Mouse (Mus musculus) gastrocnemius, postnatal 10 days (tissue): ENCODE results near the gene Hdac11. TPM values are rescaled to one million over a fixed set of nuclear protein-coding genes. Genes with fewer than 3 reads are reported as not detected.

ENCODE experiments used
- DNase-seq: peaks from one replicate; pipeline ENCODE4 v3.0.0; 2021; ENCODE audit warnings: mixed read lengths
- total RNA-seq, 2 experiments: library from RNA; stranded (reverse); gene quantifications; 2 replicates each; pipeline ENCODE4 v1.2.3; 2021

The Hdac11 gene
- total RNA-seq, 2 experiments from 2014 or later: 14.1 to 17.2 TPM

- no peak for DNase-seq
Observed at GRCm38 (mm10) chr6:91169129-91169528, 12.7 kb downstream of the Hdac11 start.

GRCm38 (mm10) chr6:91171396-91171895, 15.0 kb downstream of the Hdac11 start:
- no peak for DNase-seq

GRCm38 (mm10) chr6:91172381-91172780, 15.9 kb downstream of the Hdac11 start:
- no peak for DNase-seq

- peak; percentile 74 for DNase-seq
Observed at GRCm38 (mm10) chr6:91173221-91173880, 16.9 kb downstream of the Hdac11 start.

GRCm38 (mm10) chr6:91174211-91174610, 17.7 kb downstream of the Hdac11 start:
- no peak for DNase-seq

GRCm38 (mm10) chr6:91180767-91181171, 24.3 kb downstream of the Hdac11 start:
- no peak for DNase-seq

- DNase-seq: peak; percentile 82
Observed at GRCm38 (mm10) chr6:91181320-91181719, 24.9 kb downstream of the Hdac11 start.

GRCm38 (mm10) chr6:91182075-91182490, 25.6 kb downstream of the Hdac11 start:
- no peak for DNase-seq

- no peak for DNase-seq
Observed at GRCm38 (mm10) chr6:91183041-91183440, 26.6 kb downstream of the Hdac11 start.

- DNase-seq: no peak
Observed at GRCm38 (mm10) chr6:91183980-91184379, 27.5 kb downstream of the Hdac11 start.

- no peak for DNase-seq
Observed at GRCm38 (mm10) chr6:91184776-91185175, 28.3 kb downstream of the Hdac11 start.

- DNase-seq: no peak
Observed at GRCm38 (mm10) chr6:91185502-91185901, 29.0 kb downstream of the Hdac11 start.

GRCm38 (mm10) chr6:91186161-91186931, 29.9 kb downstream of the Hdac11 start:
- DNase-seq: no peak

- DNase-seq: no peak
Observed at GRCm38 (mm10) chr6:91186934-91187333, 30.5 kb downstream of the Hdac11 start.

- DNase-seq: no peak
Observed at GRCm38 (mm10) chr6:91187871-91188270, 31.4 kb downstream of the Hdac11 start.

GRCm38 (mm10) chr6:91189971-91190370, 33.5 kb downstream of the Hdac11 start:
- no peak for DNase-seq

GRCm38 (mm10) chr6:91191465-91191864, 35.0 kb downstream of the Hdac11 start:
- DNase-seq: no peak

GRCm38 (mm10) chr6:91192421-91192820, 36.0 kb downstream of the Hdac11 start:
- DNase-seq: no peak

- no peak for DNase-seq
Observed at GRCm38 (mm10) chr6:91192851-91193545, 36.5 kb downstream of the Hdac11 start.

GRCm38 (mm10) chr6:91198456-91198855, 42.0 kb downstream of the Hdac11 start:
- DNase-seq: no peak

GRCm38 (mm10) chr6:91200429-91201188, 44.1 kb downstream of the Hdac11 start:
- no peak for DNase-seq

GRCm38 (mm10) chr6:91201881-91202341, 45.4 kb downstream of the Hdac11 start:
- peak; percentile 51 for DNase-seq
